Mouse (Mus musculus) heart, embryonic 16.5 days (tissue): ENCODE data around the gene 2310057M21Rik. TPM values are rescaled to one million over a fixed set of nuclear protein-coding genes. Genes with fewer than 3 reads are reported as not detected.
A peak's percentile ranks its signal among the peaks of the same experiment; 100 is the strongest.

Source experiments
- ATAC-seq: fragments of 200-750 bp; cut with Nextera tagmentation; replicated peaks from 2 replicates; pipeline ENCODE4 v1.8.0; 2017; ENCODE audit warnings: moderate number of reproducible peaks; ENCODE audit not compliant: insufficient read depth, low FRiP score; ENCODE audit errors: extremely low read depth
- H3K27ac ChIP-seq: fragments of 300-500 bp; sonication (generic); 2 replicates; pipeline ENCODE4 v1.5.1; 2014; ENCODE audit warnings: mild to moderate bottlenecking, low read length, control low read depth, moderate library complexity
- H3K27me3 ChIP-seq: fragments of 300-500 bp; sonication (generic); 2 replicates; pipeline ENCODE4 v1.6.1; 2014; ENCODE audit warnings: low read length, mixed read lengths; ENCODE audit not compliant: control insufficient read depth, insufficient read depth
- H3K36me3 ChIP-seq: fragments of 300-500 bp; sonication (generic); 2 replicates; pipeline ENCODE4 v1.6.1; 2014; ENCODE audit not compliant: control insufficient read depth, insufficient read depth
- H3K4me1 ChIP-seq: fragments of 300-500 bp; sonication (generic); 2 replicates; pipeline ENCODE4 v1.6.1; 2014; ENCODE audit warnings: low read length, mixed read lengths; ENCODE audit not compliant: control insufficient read depth, insufficient read depth
- H3K4me2 ChIP-seq: fragments of 300-500 bp; sonication (generic); 2 replicates; pipeline ENCODE4 v1.6.1; 2014; ENCODE audit warnings: low read depth, mild to moderate bottlenecking, control low read depth, low read length
- H3K4me3 ChIP-seq: fragments of 300-500 bp; sonication (generic); 2 replicates; pipeline ENCODE4 v1.5.1; 2014; ENCODE audit warnings: mild to moderate bottlenecking, control low read depth, low read length
- H3K9ac ChIP-seq: fragments of 300-500 bp; sonication (generic); 2 replicates; pipeline ENCODE4 v1.6.1; 2014; ENCODE audit warnings: low read length, control low read depth
- H3K9me3 ChIP-seq: fragments of 300-500 bp; sonication (generic); replicated peaks from 2 replicates; pipeline ENCODE4 v1.6.1; 2016; ENCODE audit warnings: low read length; ENCODE audit not compliant: control insufficient read depth
- WGBS: fragments of 180-500 bp; shearing (Covaris S2); extraction: QIAGEN DNeasy Blood & Tissue Kit; methylation state at CpG from one replicate; pipeline ENCODE4 v1.1.7; 2014; 5-methylcytosine and 5-hydroxymethylcytosine counted together
- polyA plus RNA-seq: library from polyadenylated mRNA; unstranded; fragments of >200 nt; fragmentation: Nextera tagmentation; extraction: Ambion mirVana; gene quantifications from 2 replicates; pipeline ENCODE4 v1.2.1, GENCODE M21; 2015

Gene 2310057M21Rik
- polyA plus RNA-seq, 1 experiment from 2014 or later = 19.2 TPM

GRCm38 (mm10) chr7:131331688-131332087, 30.9 kb downstream of the 2310057M21Rik start:
- 57% methylated on average over 2 of the region's 2 CpGs for WGBS
- Histone ChIP-seq H3K4me2 (no peak overlapping the region), H3K4me3 (no peak overlapping the region), H3K27me3 (no peaks in the 10 kb centered on the region), H3K36me3 (no peaks in the 10 kb centered on the region), H3K27ac (no peak overlapping the region), H3K9ac (no peak overlapping the region), H3K9me3 (no peaks in the 10 kb centered on the region), H3K4me1 (0 out of 2 replicates have a peak, but pooled peaks cover 3% of the 10 kb centered on the region)
- no peak for ATAC-seq

GRCm38 (mm10) chr7:131329416-131329815, 33.1 kb downstream of the 2310057M21Rik start, which contains the start of gene Fam24b:
TSS of gene Fam24b (minus strand) at chr7:131329516.
- Histone ChIP-seq H3K4me3 (no peak within 1 kb of the TSS), H3K9me3 (no peaks in the 10 kb centered on the region), H3K4me1 (0 out of 2 replicates have a peak, but pooled peaks cover 3% of the 10 kb centered on the region), H3K27ac (no peak within 1 kb of the TSS), H3K9ac (no peak within 1 kb of the TSS), H3K4me2 (no peak within 1 kb of the TSS), H3K36me3 (no peaks in the 10 kb centered on the region), H3K27me3 (no peaks in the 10 kb centered on the region)
- 89% methylated on average over 5 of the region's 5 CpGs for WGBS
- ATAC-seq = no peak

- no peak for ATAC-seq
- 79% methylated on average over 5 of the region's 5 CpGs for WGBS
- no peak overlapping the region for H3K27ac ChIP-seq
These were observed 35.5 kb downstream of the 2310057M21Rik start for GRCm38 (mm10) chr7:131327054-131327453.

GRCm38 (mm10) chr7:131322192-131322591, 40.4 kb downstream of the 2310057M21Rik start, which contains the start of gene Cuzd1:
TSS of gene Cuzd1 (minus strand) at chr7:131322292.
- Histone ChIP-seq H3K27ac (no peak within 1 kb of the TSS), H3K36me3 (no peaks in the 10 kb centered on the region), H3K4me2 (no peak within 1 kb of the TSS), H3K4me3 (no peak within 1 kb of the TSS), H3K9ac (no peak within 1 kb of the TSS), H3K27me3 (no peaks in the 10 kb centered on the region), H3K4me1 (peaks cover 7% of the 10 kb centered on the region), H3K9me3 (no peaks in the 10 kb centered on the region; the same call in 1 of the 2 replicates)
- no peak for ATAC-seq
- WGBS = 72% methylated on average over 2 of the region's 2 CpGs

More at GRCm38 (mm10) chr7:131327054-131327453, 35.5 kb downstream of the 2310057M21Rik start:
- no peak overlapping the region for H3K4me2 ChIP-seq
- no peaks in the 10 kb centered on the region; the same call in 1 of the 2 replicates for H3K9me3 ChIP-seq
- H3K4me3 ChIP-seq = no peak overlapping the region
- no peak overlapping the region for H3K9ac ChIP-seq
- 0 out of 2 replicates have a peak, but pooled peaks cover 3% of the 10 kb centered on the region for H3K4me1 ChIP-seq
- no peaks in the 10 kb centered on the region for H3K36me3 ChIP-seq
- H3K27me3 ChIP-seq = no peaks in the 10 kb centered on the region

- Histone ChIP-seq H3K36me3 (no peaks in the 10 kb centered on the region), H3K4me3 (no peak overlapping the region), H3K27ac (no peak overlapping the region), H3K9me3 (no peaks in the 10 kb centered on the region; the same call in 1 of the 2 replicates), H3K27me3 (no peaks in the 10 kb centered on the region), H3K9ac (no peak overlapping the region), H3K4me2 (peak overlapping the region; percentile 44; the same call in 1 of the 2 replicates), H3K4me1 (peaks cover 7% of the 10 kb centered on the region)
- ATAC-seq = no peak
- WGBS = 39% methylated on average over 6 of the region's 7 CpGs
These were observed 44.2 kb downstream of the 2310057M21Rik start for GRCm38 (mm10) chr7:131318340-131318739.

- no peak overlapping the region for H3K9ac ChIP-seq
- H3K4me2 ChIP-seq = no peak overlapping the region
- H3K27ac ChIP-seq = no peak overlapping the region
- H3K36me3 ChIP-seq = no peaks in the 10 kb centered on the region
- H3K27me3 ChIP-seq = no peaks in the 10 kb centered on the region
- WGBS = 52% methylated on average over 12 of the region's 12 CpGs
- H3K4me1 ChIP-seq = peaks cover 7% of the 10 kb centered on the region
- ATAC-seq = no peak
- H3K4me3 ChIP-seq = no peak overlapping the region
- no peaks in the 10 kb centered on the region for H3K9me3 ChIP-seq
These were observed 45.0 kb downstream of the 2310057M21Rik start for GRCm38 (mm10) chr7:131317587-131317986.

GRCm38 (mm10) chr7:131314493-131314892, 48.1 kb downstream of the 2310057M21Rik start:
- no peak overlapping the region for H3K27ac ChIP-seq
- ATAC-seq = no peak
- 82% methylated on average over 7 of the region's 7 CpGs for WGBS
- H3K4me3 ChIP-seq = no peak overlapping the region
- H3K4me2 ChIP-seq = no peak overlapping the region
- H3K9me3 ChIP-seq = no peaks in the 10 kb centered on the region
- H3K27me3 ChIP-seq = no peaks in the 10 kb centered on the region
- H3K36me3 ChIP-seq = no peaks in the 10 kb centered on the region
- no peak overlapping the region for H3K9ac ChIP-seq
- peaks cover 7% of the 10 kb centered on the region for H3K4me1 ChIP-seq

GRCm38 (mm10) chr7:131306733-131307132, 55.8 kb downstream of the 2310057M21Rik start:
- 72% methylated on average over 5 of the region's 5 CpGs for WGBS

GRCm38 (mm10) chr7:131303340-131303739, 59.2 kb downstream of the 2310057M21Rik start:
- no peak for ATAC-seq
- whole genome bisulfite sequencing = 69% methylated on average over 8 of the region's 8 CpGs

More at GRCm38 (mm10) chr7:131306733-131307132, 55.8 kb downstream of the 2310057M21Rik start:
- H3K9ac ChIP-seq = no peak overlapping the region
- H3K27me3 ChIP-seq = no peaks in the 10 kb centered on the region
- no peak for ATAC-seq
- no peaks in the 10 kb centered on the region for H3K36me3 ChIP-seq
- no peak overlapping the region for H3K4me3 ChIP-seq
- no peaks in the 10 kb centered on the region for H3K4me1 ChIP-seq
- no peaks in the 10 kb centered on the region for H3K9me3 ChIP-seq
- H3K27ac ChIP-seq = no peak overlapping the region
- H3K4me2 ChIP-seq = no peak overlapping the region

More at GRCm38 (mm10) chr7:131303340-131303739, 59.2 kb downstream of the 2310057M21Rik start:
- H3K27ac ChIP-seq = no peak overlapping the region
- H3K36me3 ChIP-seq = no peaks in the 10 kb centered on the region
- H3K4me1 ChIP-seq = no peaks in the 10 kb centered on the region
- no peaks in the 10 kb centered on the region for H3K9me3 ChIP-seq
- H3K4me2 ChIP-seq = no peak overlapping the region
- H3K9ac ChIP-seq = no peak overlapping the region
- no peaks in the 10 kb centered on the region for H3K27me3 ChIP-seq
- no peak overlapping the region for H3K4me3 ChIP-seq
